Mouse (Mus musculus) erythroblast, embryonic 14.5 days (primary cell): ENCODE results near the gene Npr3.

Experiments used
- GATA1 ChIP-seq: IDR thresholded peaks from 2 replicates; pipeline ENCODE4 v1.6.1; 2012; ENCODE audit warnings: low read length, inconsistent platforms, mixed read lengths
- TAL1 ChIP-seq: IDR thresholded peaks from 3 replicates; pipeline ENCODE4 v1.6.1; 2012; ENCODE audit warnings: low read length, inconsistent platforms, mixed read lengths

- TF ChIP-seq TAL1 (no peak), GATA1 (no peak)
These were observed 2.8 kb downstream of the Npr3 start for GRCm38 (mm10) chr15:11904043-11904847.
